Mouse (Mus musculus) bone marrow macrophage, adult 2 months (primary cell): ENCODE measurements at regions not wholly inside any gene's neighbourhood (a gene's known extent, or its start where the extent isn't known, plus 50 kb on each side); places are given as distances from the start of the nearest gene placed in this dataset.

Experiments used
- CTCF ChIP-seq: IDR thresholded peaks from 2 replicates; pipeline ENCODE4 v1.5.1; 2012; ENCODE audit warnings: low read depth, mild to moderate bottlenecking, low read length, moderate library complexity
- POLR2A ChIP-seq: IDR thresholded peaks from 2 replicates; pipeline ENCODE4 v1.6.1; 2012; ENCODE audit warnings: mild to moderate bottlenecking, low read depth, low read length, borderline replicate concordance

GRCm38 (mm10) chr6:31218880-31219279, 179.7 kb upstream of the Mkln1 start:
- TF ChIP-seq POLR2A, result no peak
- TF ChIP-seq CTCF, result no peak
